Mouse (Mus musculus): ENCODE measurements around the gene Cnga2. TPM values are rescaled to one million over a fixed set of nuclear protein-coding genes. Genes with fewer than 3 reads are reported as not detected.
"Not testable (repeated sequence)": the region's sequence is repeated elsewhere in the genome, so short reads cannot be mapped to it uniquely, and the experiment has no call there.

The Cnga2 gene
- polyA plus RNA-seq, 1 experiment from 2014 or later: not detected

GRCm38 (mm10) chrX:71972686-71973085 is 19.0 kb upstream of the Cnga2 start, which contains the start of gene Fate1:
Gene Fate1 (plus strand): TSS chrX:71972986.
- H3K9ac ChIP-seq (ENCODE audit: low read length): no peak within 1 kb of the TSS
- no peaks in the 10 kb centered on the region for H3K27me3 ChIP-seq (replicated peaks; ENCODE audit: control insufficient read depth, insufficient read depth, low read length)
- WGBS: 85% methylated on average over 2 of the region's 2 CpGs

GRCm38 (mm10) chrX:71977681-71978080 is 14.0 kb upstream of the Cnga2 start:
- ATAC-seq; H3K27me3 ChIP-seq (replicated peaks; ENCODE audit: control insufficient read depth, insufficient read depth, low read length); H3K4me3 ChIP-seq (ENCODE audit: low read depth, low read length); H3K27ac ChIP-seq (ENCODE audit: low read depth, low read length); H3K36me3 ChIP-seq (ENCODE audit: control insufficient read depth, insufficient read depth, low read length); H3K4me2 ChIP-seq (ENCODE audit: low read length); DNase-seq (ENCODE audit: low spot score); H3K9me3 ChIP-seq (replicated peaks; ENCODE audit: control insufficient read depth, low read length); H3K4me1 ChIP-seq (ENCODE audit: control insufficient read depth, insufficient read depth, low read length); H3K9ac ChIP-seq (ENCODE audit: low read length): not testable (repeated sequence)

More at GRCm38 (mm10) chrX:71972686-71973085, 19.0 kb upstream of the Cnga2 start, which contains the start of gene Fate1:
- H3K27ac ChIP-seq (ENCODE audit: low read depth, low read length): no peak within 1 kb of the TSS
- H3K4me1 ChIP-seq (ENCODE audit: control insufficient read depth, insufficient read depth, low read length): no peaks in the 10 kb centered on the region
- DNase-seq (ENCODE audit: low spot score): no peak
- H3K4me2 ChIP-seq (ENCODE audit: low read length): no peak within 1 kb of the TSS
- ATAC-seq: no peak
- no peaks in the 10 kb centered on the region for H3K9me3 ChIP-seq (replicated peaks; ENCODE audit: control insufficient read depth, low read length)
- H3K36me3 ChIP-seq (ENCODE audit: control insufficient read depth, insufficient read depth, low read length): no peaks in the 10 kb centered on the region
- no peak within 1 kb of the TSS for H3K4me3 ChIP-seq (ENCODE audit: low read depth, low read length)

DNA sequence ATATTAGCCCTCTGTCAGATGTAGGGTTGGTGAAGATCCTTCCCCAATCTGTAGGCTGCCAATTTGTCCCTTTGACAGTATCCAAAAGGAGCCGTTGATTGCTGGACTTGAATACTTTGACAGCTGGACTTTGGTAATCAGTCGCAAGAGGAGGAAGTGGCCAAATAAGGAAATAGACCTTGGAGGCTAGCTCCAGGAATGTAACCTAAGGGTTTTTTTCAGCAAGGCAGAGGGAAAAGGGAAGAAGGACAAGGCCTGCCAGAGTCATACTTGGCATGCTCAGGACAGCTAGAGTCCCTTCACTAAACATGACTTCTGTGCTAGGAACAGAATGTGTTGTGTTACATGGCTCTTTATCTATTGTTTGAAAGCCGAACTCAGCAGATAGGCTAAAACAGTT is 11.2 kb upstream of the Cnga2 start:
- Histone ChIP-seq H3K9ac (ENCODE audit: low read length) (no peak overlapping the region), H3K27me3 (replicated peaks; ENCODE audit: control insufficient read depth, insufficient read depth, low read length) (no peaks in the 10 kb centered on the region), H3K4me3 (ENCODE audit: low read depth, low read length) (no peak overlapping the region), H3K27ac (ENCODE audit: low read depth, low read length) (no peak overlapping the region), H3K36me3 (ENCODE audit: control insufficient read depth, insufficient read depth, low read length) (no peaks in the 10 kb centered on the region), H3K9me3 (replicated peaks; ENCODE audit: control insufficient read depth, low read length) (no peaks in the 10 kb centered on the region), H3K4me1 (ENCODE audit: control insufficient read depth, insufficient read depth, low read length) (no peaks in the 10 kb centered on the region), H3K4me2 (ENCODE audit: low read length) (no peak overlapping the region)
- DNase-seq (ENCODE audit: low spot score) (no peak), ATAC-seq (no peak)
- 85% methylated on average over 3 of the region's 3 CpGs for WGBS

DNA sequence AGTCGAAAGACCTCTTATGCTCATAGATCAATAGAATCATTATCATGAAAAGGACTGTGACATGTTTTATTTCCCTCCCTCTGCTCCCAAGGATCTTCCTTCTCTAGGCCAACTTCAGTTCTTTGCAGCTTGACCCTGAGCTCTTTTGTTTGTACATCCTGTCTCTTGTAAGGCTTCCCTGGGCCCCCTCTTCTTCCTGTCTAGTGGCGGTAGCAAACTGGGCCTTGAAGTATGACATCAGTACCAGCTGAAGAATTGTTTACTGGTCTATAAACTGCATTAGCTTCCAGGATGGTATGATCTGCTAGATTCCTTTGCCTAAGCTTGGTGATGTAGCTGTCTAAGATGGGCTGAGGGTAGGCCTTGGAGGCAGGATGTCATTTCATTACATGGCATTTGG is 10.3 kb upstream of the Cnga2 start:
- Histone ChIP-seq H3K36me3 (ENCODE audit: control insufficient read depth, insufficient read depth, low read length) (no peaks in the 10 kb centered on the region), H3K4me3 (ENCODE audit: low read depth, low read length) (no peak overlapping the region), H3K4me1 (ENCODE audit: control insufficient read depth, insufficient read depth, low read length) (no peaks in the 10 kb centered on the region), H3K27ac (ENCODE audit: low read depth, low read length) (no peak overlapping the region), H3K4me2 (ENCODE audit: low read length) (no peak overlapping the region), H3K9me3 (replicated peaks; ENCODE audit: control insufficient read depth, low read length) (no peaks in the 10 kb centered on the region), H3K27me3 (replicated peaks; ENCODE audit: control insufficient read depth, insufficient read depth, low read length) (no peaks in the 10 kb centered on the region), H3K9ac (ENCODE audit: low read length) (no peak overlapping the region)
- DNase-seq (ENCODE audit: low spot score) (no peak), ATAC-seq (no peak)
- WGBS: 78% methylated on average over 2 of the region's 2 CpGs

DNA sequence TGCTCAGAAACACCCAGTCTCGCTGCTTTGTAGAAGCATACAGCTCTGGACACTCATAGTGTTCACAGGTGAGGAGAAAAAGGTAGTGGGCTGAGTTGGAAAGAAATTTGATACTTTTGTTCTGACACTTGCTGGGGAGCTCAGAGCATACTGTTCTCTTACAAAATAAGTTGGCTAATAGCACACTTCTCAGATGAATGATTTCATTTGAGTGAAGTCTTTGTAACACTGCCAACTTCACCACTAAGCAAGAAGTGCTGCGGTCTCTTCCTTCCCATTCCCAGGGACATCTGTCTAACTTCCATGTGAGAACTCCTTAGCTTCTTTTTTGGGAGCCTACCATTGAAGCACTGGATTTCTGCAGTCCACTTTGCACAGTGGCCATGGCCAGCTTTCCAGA is 8.4 kb upstream of the Cnga2 start:
- 72% methylated on average over 2 of the region's 2 CpGs for WGBS
- Histone ChIP-seq H3K4me3 (ENCODE audit: low read depth, low read length) (no peak overlapping the region), H3K27me3 (replicated peaks; ENCODE audit: control insufficient read depth, insufficient read depth, low read length) (no peaks in the 10 kb centered on the region), H3K9ac (ENCODE audit: low read length) (no peak overlapping the region), H3K27ac (ENCODE audit: low read depth, low read length) (no peak overlapping the region), H3K36me3 (ENCODE audit: control insufficient read depth, insufficient read depth, low read length) (no peaks in the 10 kb centered on the region), H3K4me1 (ENCODE audit: control insufficient read depth, insufficient read depth, low read length) (no peaks in the 10 kb centered on the region), H3K4me2 (ENCODE audit: low read length) (no peak overlapping the region), H3K9me3 (replicated peaks; ENCODE audit: control insufficient read depth, low read length) (no peaks in the 10 kb centered on the region)
- DNase-seq (ENCODE audit: low spot score) (no peak), ATAC-seq (no peak)

- Histone ChIP-seq H3K4me3 (ENCODE audit: low read depth, low read length) (no peak overlapping the region), H3K27ac (ENCODE audit: low read depth, low read length) (no peak overlapping the region), H3K4me2 (ENCODE audit: low read length) (no peak overlapping the region), H3K9ac (ENCODE audit: low read length) (no peak overlapping the region), H3K4me1 (ENCODE audit: control insufficient read depth, insufficient read depth, low read length) (no peaks in the 10 kb centered on the region), H3K27me3 (replicated peaks; ENCODE audit: control insufficient read depth, insufficient read depth, low read length) (no peaks in the 10 kb centered on the region), H3K36me3 (ENCODE audit: control insufficient read depth, insufficient read depth, low read length) (no peaks in the 10 kb centered on the region), H3K9me3 (replicated peaks; ENCODE audit: control insufficient read depth, low read length) (no peaks in the 10 kb centered on the region)
- no peak for ATAC-seq
- WGBS: 78% methylated on average over 1 of the region's 1 CpGs
- DNase-seq (ENCODE audit: low spot score): peak; percentile 7
Observed at GRCm38 (mm10) chrX:71983775-71984174, 7.9 kb upstream of the Cnga2 start.

GRCm38 (mm10) chrX:71995972-71996371 is 4.3 kb downstream of the Cnga2 start:
- no peak overlapping the region for H3K4me3 ChIP-seq (ENCODE audit: low read depth, low read length)
- H3K36me3 ChIP-seq (ENCODE audit: control insufficient read depth, insufficient read depth, low read length): no peaks in the 10 kb centered on the region
- no peak overlapping the region for H3K4me2 ChIP-seq (ENCODE audit: low read length)
- H3K9me3 ChIP-seq (replicated peaks; ENCODE audit: control insufficient read depth, low read length): no peaks in the 10 kb centered on the region
- no peak for ATAC-seq
- H3K4me1 ChIP-seq (ENCODE audit: control insufficient read depth, insufficient read depth, low read length): no peaks in the 10 kb centered on the region
- WGBS: 50% methylated on average over 1 of the region's 1 CpGs
- no peak overlapping the region for H3K9ac ChIP-seq (ENCODE audit: low read length)
- H3K27me3 ChIP-seq (replicated peaks; ENCODE audit: control insufficient read depth, insufficient read depth, low read length): no peaks in the 10 kb centered on the region
- DNase-seq (ENCODE audit: low spot score): no peak
- no peak overlapping the region for H3K27ac ChIP-seq (ENCODE audit: low read depth, low read length)

DNA sequence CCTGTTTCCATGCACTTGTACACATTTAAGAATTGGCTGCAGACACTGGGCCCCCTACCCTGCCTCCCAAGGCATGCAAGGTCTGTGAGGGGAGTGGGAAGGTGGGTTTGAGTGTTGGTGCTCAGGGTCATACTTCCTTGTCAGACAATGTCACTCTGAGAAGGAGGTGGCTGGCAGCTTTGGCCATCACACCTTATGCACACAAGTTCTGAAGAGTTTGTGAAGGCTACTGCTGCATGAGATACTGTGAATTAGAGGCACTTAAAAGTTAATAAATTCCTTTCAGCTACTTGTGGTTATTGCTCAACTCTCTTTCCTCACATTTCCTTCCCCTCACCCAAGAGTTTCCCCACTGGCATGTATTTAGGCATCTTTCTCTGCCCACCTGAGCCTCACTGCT is 18.3 kb downstream of the Cnga2 start:
- H3K4me3 ChIP-seq (ENCODE audit: low read depth, low read length): no peak overlapping the region
- no peak for ATAC-seq
- H3K4me2 ChIP-seq (ENCODE audit: low read length): no peak overlapping the region
- H3K4me1 ChIP-seq (ENCODE audit: control insufficient read depth, insufficient read depth, low read length): no peaks in the 10 kb centered on the region
- no peak overlapping the region for H3K9ac ChIP-seq (ENCODE audit: low read length)
- H3K9me3 ChIP-seq (replicated peaks; ENCODE audit: control insufficient read depth, low read length): no peaks in the 10 kb centered on the region
- H3K27ac ChIP-seq (ENCODE audit: low read depth, low read length): no peak overlapping the region
- no peaks in the 10 kb centered on the region for H3K36me3 ChIP-seq (ENCODE audit: control insufficient read depth, insufficient read depth, low read length)
- DNase-seq (ENCODE audit: low spot score): no peak
- no peaks in the 10 kb centered on the region for H3K27me3 ChIP-seq (replicated peaks; ENCODE audit: control insufficient read depth, insufficient read depth, low read length)

GRCm38 (mm10) chrX:72012236-72012635 is 20.6 kb downstream of the Cnga2 start:
- DNase-seq (ENCODE audit: low spot score): peak; percentile 5
- no peak overlapping the region for H3K4me2 ChIP-seq (ENCODE audit: low read length)
- H3K9me3 ChIP-seq (replicated peaks; ENCODE audit: control insufficient read depth, low read length): no peaks in the 10 kb centered on the region
- no peak overlapping the region for H3K9ac ChIP-seq (ENCODE audit: low read length)
- no peaks in the 10 kb centered on the region for H3K36me3 ChIP-seq (ENCODE audit: control insufficient read depth, insufficient read depth, low read length)
- H3K4me3 ChIP-seq (ENCODE audit: low read depth, low read length): no peak overlapping the region
- no peak overlapping the region for H3K27ac ChIP-seq (ENCODE audit: low read depth, low read length)
- WGBS: 73% methylated on average over 9 of the region's 9 CpGs
- H3K4me1 ChIP-seq (ENCODE audit: control insufficient read depth, insufficient read depth, low read length): no peaks in the 10 kb centered on the region
- no peak for ATAC-seq
- H3K27me3 ChIP-seq (replicated peaks; ENCODE audit: control insufficient read depth, insufficient read depth, low read length): no peaks in the 10 kb centered on the region

Measured in forebrain, embryonic 14.5 days (tissue).